Mouse (Mus musculus) right cerebral cortex, postnatal 10 days (tissue): ENCODE measurements around the gene Dohh.
A peak's percentile ranks its signal among the peaks of the same experiment; 100 is the strongest.

Experiments used
- DNase-seq, 2 experiments: peaks; one replicate each; pipeline ENCODE4 v3.0.0; 2021; ENCODE audit warnings: low spot score in 2 of 2

Gene Dohh

GRCm38 (mm10) chr10:81382039-81382438 lies 2.2 kb upstream of the Dohh start:
- no peak for DNase-seq

GRCm38 (mm10) chr10:81384605-81384982 lies 366 bp downstream of the Dohh start:
- no peak for DNase-seq

GRCm38 (mm10) chr10:81385603-81386306 lies 1.5 kb downstream of the Dohh start:
- peak in 1 of 2 experiments; percentile 49 for DNase-seq

DNA sequence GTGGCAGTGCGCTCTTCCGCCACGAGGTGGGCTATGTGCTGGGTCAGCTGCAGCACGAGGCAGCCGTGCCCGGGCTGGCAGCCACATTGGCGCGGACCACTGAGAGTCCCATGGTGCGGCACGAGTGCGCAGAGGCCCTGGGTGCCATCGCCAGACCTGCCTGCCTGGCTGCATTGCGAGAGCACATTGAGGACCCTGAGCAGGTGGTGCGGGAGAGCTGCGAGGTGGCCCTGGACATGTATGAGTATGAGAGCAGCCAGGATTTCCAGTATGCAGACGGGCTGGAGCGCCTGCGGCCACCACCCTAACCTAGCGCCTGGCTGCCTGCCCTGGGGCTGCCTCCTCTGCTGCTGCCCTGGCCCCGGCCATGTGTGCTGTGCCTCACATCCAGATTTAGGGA lies 3.5 kb downstream of the Dohh start:
- no peak for DNase-seq

GRCm38 (mm10) chr10:81388505-81389055 lies 4.4 kb downstream of the Dohh start, which contains the start of gene Gm48552:
TSS of gene Gm48552 (plus strand) at chr10:81389005.
- no peak for DNase-seq

GRCm38 (mm10) chr10:81389373-81389772 lies 5.1 kb downstream of the Dohh start:
- DNase-seq = no peak

GRCm38 (mm10) chr10:81389801-81390677 lies 5.8 kb downstream of the Dohh start:
- DNase-seq = peak in 1 of 2 experiments; percentile 85

DNA sequence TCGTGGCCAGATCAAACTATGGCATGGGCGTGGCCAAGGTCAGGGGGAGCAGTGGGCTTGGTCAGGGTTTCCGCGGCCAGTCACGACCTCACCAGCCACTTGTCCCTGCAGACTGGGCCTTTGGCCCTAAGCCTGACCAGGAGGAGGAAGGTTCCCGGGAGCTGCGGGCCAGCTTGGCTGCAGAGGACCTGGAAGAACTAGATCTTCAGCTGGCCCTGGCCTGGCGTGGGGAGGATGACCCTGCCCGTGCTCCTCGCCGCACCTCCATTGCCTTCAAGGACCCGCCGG lies 6.4 kb downstream of the Dohh start:
- DNase-seq = no peak

- DNase-seq = no peak
Measured at GRCm38 (mm10) chr10:81392270-81392669, 8.0 kb downstream of the Dohh start.

DNA sequence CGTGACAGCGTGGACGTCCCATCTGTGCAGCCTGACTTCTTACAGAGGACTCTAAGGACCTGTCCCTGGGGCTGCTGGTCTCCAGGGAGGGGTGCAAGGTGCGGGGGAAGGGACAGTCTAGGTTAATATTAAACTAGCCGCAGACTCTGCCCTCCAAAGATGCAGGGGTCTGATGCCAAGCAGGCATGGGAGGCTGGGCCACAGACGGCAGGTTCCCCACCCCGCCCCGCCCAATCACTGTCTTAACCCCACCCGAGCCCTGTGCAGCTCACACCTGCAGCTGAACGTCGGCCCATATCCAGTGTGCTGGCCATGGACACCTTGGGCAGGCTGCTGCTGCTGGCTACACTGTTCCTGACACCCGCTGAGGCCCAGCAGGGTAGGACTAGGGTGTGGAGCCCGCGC lies 8.6 kb downstream of the Dohh start, which contains the start of gene Smim24:
Smim24 (plus strand) TSS at position 271 of the 405 bp plus-strand sequence.
- no peak for DNase-seq

DNA sequence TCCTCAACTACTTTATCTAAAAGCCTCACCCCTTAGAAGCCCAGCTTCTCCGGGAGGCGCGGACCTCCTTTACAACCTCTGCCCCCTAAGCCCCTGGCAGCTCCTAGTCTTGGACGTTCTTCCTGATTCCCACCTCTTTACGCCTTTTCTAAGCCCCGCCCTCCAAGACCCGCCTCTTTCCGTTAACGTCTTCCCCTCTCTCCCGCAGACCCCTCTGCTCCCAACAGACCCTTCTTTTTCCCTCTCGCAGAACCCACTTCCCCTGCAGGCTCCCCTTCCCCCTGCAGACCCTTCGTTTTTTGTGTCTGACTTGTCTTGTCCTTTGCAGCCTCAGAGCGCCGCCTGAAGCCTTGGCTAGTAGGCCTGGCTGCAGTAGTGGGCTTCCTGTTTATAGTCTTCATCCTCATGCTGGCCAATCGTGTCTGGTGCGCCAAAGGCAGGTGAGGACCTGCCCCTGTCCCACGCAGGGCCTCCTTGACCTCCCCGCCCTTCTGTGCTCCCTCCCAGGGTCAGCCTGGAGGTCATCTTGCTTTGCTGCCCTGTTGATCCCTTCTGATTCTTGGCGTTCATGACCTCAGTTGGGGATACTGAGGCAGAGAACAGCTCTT lies 9.3 kb downstream of the Dohh start:
- no peak for DNase-seq

DNA sequence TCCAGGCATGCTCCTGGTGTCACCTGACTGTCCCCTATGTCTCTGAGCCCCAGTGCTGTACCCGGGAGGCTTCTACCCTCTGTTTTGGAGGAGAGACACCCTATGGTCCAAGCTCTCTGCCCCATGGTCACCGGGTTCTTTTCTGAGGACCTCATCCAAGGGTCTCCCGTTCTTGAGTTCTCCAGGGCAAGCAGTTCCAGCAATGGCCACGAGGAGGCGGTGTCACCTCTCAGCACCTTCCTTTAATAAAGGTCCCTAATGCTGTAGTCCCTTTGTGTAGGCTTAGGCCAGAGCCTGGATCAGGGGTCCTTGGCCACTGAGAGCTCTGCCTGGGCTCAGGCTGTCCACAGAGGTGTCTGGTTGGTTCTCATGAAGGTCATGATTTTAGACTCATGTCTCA lies 10.9 kb downstream of the Dohh start:
- DNase-seq = peak in 1 of 2 experiments; percentile 75

DNA sequence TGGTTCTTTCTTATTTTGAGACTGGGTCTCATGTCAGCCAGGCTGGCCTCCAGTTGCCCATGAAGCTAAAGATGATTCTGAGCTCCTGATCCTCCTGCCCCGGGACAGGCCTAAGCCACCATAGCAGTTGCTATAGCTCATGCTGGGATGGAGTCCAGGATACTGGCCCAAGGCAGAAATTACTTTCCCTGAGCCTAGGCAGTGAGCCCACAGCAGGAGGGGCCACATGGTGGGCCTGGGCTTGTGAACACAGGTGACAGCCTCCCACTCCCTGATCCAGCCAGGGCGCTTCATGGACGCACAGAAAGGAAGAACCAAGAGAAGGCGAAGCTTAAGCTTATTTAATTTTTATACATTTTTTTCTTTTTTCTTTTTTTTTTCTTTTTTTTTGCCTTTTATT lies 11.6 kb downstream of the Dohh start:
- no peak for DNase-seq

GRCm38 (mm10) chr10:81396749-81397148 lies 12.5 kb downstream of the Dohh start:
- DNase-seq = no peak

GRCm38 (mm10) chr10:81399296-81399695 lies 15.1 kb downstream of the Dohh start:
- no peak for DNase-seq

DNA sequence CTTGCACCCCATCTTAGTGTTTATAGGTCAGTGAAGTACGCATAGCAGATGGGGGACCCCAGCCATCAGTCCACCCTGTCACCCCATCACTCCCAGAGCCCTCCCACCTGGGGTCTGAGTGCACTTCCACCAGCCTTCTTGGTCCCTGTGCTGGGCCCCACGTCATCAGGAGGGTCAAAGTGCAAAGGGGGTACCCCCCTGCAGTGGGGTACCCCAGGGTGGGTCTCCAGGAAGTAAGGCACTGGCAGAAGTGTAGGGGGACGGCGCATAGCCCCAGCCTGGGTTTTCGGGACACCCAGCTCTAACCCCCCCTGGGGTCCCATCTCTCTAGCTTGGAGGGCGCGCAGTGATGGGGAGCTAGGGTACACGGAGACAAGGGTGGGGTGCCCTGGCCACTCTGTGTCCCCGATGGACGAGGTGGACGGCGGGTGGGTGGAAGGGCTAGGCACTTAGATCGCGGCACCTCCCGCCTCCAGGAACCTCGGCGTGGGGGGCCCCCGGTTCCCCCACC lies 15.6 kb downstream of the Dohh start:
- DNase-seq = no peak

DNA sequence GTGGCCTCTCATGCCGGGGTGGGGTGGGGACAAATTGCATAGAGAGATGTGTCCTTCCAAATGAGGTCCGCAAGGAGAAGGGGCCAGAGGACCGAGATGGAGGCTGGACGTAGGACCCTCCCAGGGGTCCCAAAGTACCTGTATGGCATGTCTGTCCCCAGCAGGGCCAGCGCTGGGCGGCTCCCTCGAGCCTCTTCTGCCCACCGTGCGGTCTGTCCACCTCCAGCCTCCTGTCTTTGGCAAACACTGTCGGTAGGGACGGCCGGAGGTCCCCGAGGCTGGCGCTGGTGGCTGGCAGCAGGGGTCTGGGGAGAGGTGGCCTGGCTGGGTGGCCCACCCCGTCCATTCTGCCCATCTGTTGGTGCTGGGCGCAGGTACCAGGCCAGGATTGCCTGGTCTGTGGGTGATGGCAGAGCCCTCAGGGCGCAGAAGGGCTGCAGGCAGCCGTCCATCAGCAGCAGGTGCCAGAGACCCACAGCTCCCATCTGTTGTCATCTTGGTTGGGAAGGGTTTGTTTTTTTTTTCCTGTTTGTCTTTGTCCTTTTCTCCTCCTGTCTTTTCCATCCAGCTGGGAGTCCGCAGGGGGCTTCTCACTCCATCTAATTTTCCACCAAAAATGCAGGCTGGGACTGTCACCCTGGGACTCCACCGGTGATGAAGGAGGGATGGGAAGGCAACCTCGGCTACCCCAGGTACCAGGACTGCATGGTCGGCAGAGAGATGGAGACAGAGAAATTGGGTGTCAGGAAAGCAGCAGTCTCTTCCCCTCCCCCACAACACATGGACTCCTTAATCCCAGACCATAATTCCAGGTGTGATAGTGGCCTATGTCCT lies 16.4 kb downstream of the Dohh start:
- DNase-seq = no peak

- peak in 1 of 2 experiments; percentile 82 for DNase-seq
Measured at GRCm38 (mm10) chr10:81401205-81401520, 16.9 kb downstream of the Dohh start.

- peak; percentile 84 to 87 for DNase-seq
Measured at GRCm38 (mm10) chr10:81401521-81402226, 17.4 kb downstream of the Dohh start.

GRCm38 (mm10) chr10:81402227-81402765 lies 18.1 kb downstream of the Dohh start:
- no peak for DNase-seq
